Mouse (Mus musculus): Measurements from ENCODE around the gene Kirrel3.

- TF ChIP-seq POLR2A (IDR thresholded peaks at IDR 0.05; ENCODE audit: borderline replicate concordance, low read depth, low read length) (no peak), CTCF (IDR thresholded peaks at IDR 0.05; ENCODE audit: low read depth, low read length) (no peak)
Observed at GRCm38 (mm10) chr9:34912273-34912972, 426.7 kb downstream of the Kirrel3 start.
